Mouse (Mus musculus): ENCODE results near the gene Btnl1.

Btnl1 gene

DNA sequence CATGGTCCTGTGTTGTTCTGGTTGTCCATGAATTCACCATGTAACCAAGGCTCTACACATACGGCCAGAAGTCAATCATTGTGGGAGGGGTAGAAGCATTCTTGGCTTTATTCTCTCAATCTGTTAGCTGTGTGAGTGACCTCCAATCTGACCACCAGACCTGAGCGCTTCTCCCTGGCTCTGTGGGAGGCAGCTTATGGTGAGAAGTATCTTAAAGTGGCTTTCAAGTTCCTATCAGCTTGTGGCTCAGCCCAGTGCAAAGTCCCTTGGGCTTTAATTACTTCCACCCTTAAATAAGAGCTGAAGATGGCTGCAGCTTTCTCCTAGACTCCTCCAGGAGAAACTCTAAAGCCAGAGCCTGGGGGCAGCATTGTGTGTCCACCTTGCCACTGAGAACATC lies at the start of gene Btnl1:
Gene Btnl1 (plus strand): TSS at position 286 of the 400 bp plus-strand sequence.
- no peak for DNase-seq

DNA sequence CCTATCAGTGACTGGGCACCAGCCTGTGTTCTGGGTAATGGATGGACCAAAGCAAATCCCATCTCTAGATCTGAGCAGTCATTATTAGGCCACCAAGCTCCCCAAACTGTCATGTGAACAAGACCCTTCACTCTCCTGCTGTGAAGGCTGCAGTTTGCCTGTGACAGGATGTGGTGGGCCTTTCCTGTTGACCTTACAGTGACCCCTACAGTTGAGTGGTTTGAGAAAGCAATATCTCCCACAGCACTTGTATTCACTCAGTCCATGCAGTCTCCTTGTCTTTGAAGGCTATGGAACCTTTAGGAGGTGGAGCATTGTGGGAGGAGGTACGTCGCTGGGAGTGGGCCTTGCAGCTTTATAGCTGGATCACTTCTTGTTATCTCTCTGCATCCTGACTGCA lies 47.1 kb upstream of the Btnl1 start:
- no peak for DNase-seq

DNA sequence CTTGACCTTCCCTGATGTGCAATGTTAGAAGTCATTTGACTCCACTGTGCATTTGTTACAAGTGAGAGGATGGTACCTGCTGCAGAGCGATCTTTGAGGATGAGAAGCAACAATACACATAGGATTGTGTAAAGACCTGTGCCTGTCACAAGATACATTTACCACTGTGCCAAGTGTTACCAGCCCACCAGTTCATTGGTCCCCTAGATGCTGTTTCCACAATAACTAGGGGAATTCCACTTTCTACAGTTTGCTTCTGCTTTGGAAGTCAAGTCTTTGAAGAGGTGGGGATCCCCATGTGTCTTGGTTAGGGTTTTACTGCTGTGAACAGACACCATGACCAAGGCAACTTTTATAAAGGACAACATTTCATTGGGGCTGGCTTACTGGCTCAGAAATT lies 45.7 kb upstream of the Btnl1 start:
- DNase-seq, result no peak

DNA sequence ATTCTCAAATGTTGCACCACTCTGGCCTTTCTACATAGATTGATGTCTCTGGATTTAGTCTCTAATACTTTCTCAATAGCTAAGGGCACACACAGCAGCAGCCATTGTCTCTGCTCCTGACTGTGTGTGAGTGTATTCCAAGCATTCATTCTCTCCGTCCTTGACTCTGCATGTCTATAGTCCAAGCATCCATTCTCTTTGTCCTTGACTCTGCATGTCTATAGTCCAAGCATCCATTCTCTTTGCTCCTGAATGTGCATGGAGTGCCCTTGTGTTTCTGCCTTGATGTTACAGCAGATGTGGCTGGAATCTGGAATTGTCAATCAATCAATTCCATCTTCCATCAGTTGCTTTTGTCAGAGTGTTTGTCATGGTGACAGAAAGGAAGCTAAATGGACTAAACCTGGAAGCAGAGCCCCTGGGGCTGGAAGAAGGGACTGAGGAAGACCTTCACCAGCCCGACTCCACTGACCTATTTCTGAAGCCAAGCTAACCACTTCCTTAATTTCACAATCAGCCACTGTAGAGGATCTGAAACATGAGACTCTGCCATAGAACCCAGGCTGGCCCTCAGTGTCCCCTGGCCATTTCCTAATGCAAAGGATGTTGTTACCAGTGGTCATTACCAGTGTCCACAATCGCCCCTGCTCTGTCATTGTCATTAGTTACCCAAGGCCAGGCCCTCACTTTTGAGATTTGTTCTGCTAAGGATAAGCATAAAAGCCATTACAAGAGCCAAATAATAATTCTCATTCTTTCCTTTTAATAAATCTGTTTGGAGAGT lies 36.1 kb upstream of the Btnl1 start:
- DNase-seq, result no peak

DNA sequence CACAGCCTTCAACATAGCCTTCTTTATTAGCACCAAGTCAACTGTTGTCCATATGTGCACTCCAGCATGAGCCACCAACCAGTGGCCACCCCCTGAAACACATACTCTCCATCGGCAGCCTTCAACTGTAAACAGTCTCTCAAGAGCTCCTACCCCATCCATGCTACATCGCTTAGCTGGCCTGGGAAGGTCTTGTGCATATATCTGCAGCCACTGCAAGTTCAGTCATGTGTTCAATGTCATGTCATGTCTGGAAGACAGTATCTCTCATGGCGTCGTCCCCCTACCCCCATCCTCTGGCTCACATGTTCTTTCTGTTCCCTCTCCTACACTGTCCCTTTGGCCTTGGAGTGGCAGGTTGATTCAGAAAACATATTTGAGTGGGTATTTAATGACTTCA lies 32.0 kb upstream of the Btnl1 start:
- DNase-seq, result no peak

DNA sequence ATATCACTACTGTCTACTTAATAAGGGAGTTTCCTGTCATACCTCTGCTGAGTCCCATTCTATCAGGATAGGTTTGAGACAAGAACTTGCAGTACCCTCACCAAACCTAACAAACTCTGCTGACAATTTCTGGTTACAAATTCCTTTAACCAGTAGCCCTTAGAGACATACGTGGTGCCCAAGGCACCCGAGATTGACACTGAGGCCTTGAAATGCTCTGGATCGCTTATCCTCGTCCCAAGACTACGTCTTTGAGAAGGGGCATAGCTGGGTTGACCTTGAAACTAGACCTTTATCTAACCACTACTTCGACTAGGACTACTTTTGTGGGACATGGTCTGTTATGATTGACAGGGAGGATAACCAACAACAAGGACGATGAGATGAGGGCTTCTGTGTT lies 31.4 kb upstream of the Btnl1 start:
- no peak for DNase-seq

DNA sequence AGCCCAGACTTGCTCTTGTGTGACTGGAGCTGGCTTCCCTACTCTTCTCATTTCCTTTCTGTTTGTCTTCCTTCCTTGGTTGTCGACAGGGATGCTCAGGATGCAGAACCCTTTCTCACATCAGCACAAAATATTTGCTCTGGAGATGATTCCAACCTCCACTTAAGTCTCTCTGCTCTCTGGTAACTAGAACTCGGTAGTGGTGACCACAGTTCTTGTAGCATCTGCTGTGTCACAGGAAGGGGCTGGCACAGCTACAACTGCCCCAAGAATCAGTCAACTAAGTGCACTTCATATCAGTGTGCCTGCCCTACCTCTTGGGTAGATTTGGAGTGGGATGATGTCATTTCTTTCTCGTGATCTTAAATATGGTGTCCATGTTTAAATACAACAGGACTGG lies 30.9 kb upstream of the Btnl1 start:
- DNase-seq, result no peak

DNA sequence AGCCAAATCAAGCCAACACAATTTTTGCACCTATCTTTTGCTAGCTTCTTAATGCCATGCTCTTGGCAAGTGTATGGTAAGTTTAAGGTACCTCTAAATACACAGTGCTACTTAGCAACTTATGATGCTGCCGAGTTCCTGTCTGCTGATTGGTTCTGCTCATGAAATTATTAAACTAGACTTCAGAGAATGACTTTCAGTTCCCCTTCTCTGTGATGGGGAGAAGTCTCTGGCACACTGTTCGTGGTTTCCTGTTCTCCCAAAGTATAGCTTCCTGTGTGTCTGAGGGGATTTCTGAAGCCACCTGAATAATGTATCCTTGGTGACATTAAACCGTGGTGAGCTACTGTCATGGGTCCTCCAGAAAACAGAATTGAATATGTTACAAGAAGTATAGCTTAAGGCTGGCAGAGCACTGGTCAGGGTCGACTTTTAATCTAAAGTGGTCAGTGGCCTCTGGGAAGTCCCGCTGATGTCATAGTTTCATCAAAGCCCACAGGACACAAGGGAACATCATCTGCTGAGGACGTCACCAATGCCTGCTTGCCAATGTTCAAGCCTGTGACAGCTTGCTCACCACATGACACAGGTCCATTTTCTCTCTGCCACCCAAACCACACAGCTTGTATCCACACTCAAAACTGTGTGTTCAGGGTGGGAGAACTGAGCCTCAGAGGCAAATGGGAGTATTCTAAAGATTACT lies 29.2 kb upstream of the Btnl1 start:
- DNase-seq, result peak; percentile 20

DNA sequence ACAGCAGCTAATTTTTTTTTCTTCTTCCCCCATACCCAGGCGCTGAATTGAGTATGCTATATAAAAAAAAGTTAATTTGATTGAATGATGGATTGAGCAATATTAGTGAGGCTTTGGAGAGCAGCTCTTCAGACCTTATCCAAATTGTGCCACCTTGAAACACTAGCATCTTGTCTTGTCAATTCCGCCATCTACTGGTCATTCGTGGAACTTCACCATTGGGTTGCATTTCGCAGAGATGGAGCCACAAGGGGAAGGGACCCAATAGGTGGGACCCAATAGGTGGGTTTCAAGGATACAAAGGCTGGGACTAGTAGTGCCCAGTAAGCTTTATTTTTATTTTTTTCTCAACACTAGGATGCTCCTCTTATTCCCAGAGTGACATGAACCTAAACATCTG lies 27.5 kb upstream of the Btnl1 start:
- peak; percentile 50 for DNase-seq

DNA sequence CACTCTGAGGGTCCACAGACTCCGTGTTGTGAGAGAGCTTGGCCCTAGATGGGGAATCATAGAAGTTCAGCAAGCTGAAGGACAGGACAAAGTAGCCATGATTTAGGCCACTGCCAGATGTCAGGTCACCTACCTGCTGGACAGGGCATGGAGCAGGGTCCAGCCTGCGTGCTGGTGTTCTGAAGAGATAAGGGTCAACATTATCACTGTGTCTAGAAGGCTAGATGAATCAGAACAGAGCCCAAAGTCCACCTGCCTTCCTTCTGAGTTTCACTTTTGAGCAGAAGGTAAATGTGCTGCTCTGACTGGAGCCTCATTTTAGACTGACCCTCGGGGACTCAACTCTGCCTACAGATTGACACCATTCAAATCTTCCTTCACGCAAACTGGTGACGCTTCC lies 22.4 kb upstream of the Btnl1 start, which contains the start of gene Btnl2:
Gene Btnl2 (plus strand): TSS at position 284 of the 400 bp plus-strand sequence.
- no peak for DNase-seq

DNA sequence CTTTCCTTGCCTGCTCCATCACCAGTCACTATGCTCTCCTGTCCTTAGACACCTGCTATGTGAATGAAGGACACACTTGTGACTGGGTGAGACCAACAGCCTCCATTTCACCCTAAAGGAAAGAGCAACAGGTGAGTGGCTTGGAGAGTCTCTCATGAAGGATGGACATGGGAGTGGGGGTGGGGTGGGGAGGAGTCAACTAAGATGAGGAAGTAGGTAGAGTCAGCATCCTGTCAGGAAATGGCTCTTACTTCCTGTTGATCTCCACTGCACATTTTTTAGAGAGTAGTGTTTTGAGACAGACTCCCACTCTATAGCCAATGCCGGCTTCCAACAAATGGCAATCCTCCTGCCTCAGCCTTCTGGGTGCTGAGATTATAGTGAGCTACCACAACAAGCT lies 22.0 kb upstream of the Btnl1 start:
- no peak for DNase-seq

DNA sequence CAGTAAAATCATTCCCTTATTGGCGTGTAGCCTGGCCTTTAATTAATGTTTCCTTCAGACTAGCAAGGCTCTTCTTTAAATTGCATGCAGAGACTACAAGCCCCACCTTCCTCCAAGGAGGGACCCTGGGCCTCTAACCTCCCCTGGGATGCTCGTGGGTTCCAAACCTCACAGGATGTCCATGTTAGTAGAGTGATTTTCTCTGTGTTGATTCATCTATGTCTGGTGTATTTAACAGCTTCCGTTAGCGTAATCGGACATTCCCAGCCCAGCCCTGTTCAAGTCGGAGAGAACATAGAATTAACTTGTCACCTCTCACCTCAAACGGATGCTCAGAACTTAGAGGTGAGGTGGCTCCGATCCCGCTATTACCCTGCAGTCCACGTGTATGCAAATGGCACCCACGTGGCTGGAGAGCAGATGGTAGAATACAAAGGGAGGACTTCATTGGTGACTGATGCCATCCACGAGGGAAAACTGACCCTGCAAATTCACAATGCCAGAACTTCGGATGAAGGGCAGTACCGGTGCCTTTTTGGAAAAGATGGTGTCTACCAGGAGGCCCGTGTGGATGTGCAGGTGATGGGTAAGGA lies 13.9 kb upstream of the Btnl1 start:
- DNase-seq, result no peak

DNA sequence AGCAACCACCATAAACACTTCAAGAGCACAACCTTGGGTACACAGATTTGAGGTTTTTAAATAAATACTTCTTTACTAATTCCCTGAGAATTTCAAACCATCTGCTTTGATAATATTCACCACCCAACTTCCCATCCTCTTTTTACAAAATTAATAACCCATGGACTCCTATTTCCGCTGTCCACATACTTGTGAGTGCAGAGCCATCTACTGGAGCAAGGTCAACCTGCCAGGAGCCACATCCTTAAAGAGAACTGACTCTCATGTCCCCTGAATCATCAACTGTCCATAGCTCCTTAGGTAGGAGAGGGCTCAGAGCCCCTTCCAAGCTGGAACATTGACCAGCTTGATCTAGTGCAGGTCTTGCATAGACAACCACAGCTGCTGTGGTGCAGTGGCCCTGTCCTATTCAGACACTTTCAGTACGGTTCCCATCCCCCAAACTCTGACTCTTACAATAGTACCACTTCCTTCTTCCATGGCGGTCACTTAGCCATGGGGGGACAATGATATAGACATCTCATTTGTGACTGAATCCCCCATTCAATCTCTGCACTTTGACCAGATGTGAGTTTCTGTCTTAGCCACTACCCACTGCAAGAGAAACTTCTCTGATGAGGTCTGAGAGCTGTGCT lies 13.1 kb upstream of the Btnl1 start:
- no peak for DNase-seq

DNA sequence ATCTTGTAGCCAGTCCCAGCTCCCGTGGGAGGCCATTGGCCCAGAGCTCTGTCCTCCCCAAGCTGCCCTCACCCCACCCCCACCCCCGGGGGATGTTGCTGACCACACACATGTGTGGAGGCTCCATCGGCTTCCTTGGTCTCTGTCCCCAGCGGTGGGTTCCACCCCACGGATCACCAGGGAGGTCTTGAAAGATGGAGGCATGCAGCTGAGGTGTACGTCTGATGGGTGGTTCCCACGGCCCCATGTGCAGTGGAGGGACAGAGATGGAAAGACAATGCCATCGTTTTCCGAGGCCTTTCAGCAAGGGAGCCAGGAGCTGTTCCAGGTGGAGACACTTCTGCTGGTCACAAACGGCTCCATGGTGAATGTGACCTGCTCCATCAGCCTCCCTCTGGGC lies 11.9 kb upstream of the Btnl1 start:
- DNase-seq, result no peak

DNA sequence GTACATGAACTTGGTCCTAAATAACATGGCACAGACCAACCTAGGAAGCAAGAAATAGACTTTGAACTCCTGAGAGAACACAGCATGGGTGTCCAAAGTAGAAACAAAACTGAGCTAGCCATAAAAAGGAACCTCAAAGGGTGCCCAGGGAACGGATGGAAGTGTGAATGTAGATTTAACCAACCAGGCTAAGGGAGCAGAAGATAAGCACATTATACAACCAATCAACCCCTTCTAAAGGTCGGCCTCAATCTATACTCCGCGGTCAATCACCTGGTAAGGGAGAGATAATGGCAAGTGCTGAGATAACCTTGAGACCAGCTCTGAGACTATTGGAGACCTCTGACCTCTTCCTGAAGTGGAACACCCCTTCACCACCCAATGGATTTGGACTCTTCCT lies 6.4 kb upstream of the Btnl1 start:
- DNase-seq, result no peak

DNA sequence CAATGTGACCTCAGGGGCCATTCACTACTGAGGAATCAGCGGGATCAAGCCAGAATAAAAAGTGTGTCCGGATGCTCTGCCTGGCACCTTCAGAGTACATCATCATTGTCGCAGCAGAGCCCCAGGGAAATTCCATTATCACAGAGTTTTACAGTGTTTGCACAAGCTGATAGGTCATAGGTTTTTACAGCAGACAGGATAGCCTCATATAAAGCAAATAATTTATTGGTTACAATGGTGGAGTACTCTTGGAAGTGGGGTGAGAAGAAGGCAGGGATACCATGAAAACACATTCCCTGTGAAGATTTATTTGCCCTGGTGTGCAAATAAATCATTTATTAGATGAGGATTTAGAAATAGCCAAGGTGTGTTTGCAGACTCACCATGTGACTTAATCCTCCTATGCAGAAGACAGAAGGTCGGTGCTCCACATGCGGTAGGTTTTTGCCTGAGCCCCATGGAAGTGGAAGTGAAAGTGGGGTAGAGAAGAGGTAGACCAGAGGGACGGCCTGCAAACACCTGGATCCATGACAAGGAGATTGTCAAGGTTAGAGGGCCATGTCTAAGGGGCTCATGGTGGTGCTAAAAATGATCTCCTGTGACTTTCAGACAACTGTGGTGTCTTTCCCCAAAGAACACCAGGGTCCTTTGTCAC lies 3.8 kb upstream of the Btnl1 start:
- DNase-seq, result no peak

DNA sequence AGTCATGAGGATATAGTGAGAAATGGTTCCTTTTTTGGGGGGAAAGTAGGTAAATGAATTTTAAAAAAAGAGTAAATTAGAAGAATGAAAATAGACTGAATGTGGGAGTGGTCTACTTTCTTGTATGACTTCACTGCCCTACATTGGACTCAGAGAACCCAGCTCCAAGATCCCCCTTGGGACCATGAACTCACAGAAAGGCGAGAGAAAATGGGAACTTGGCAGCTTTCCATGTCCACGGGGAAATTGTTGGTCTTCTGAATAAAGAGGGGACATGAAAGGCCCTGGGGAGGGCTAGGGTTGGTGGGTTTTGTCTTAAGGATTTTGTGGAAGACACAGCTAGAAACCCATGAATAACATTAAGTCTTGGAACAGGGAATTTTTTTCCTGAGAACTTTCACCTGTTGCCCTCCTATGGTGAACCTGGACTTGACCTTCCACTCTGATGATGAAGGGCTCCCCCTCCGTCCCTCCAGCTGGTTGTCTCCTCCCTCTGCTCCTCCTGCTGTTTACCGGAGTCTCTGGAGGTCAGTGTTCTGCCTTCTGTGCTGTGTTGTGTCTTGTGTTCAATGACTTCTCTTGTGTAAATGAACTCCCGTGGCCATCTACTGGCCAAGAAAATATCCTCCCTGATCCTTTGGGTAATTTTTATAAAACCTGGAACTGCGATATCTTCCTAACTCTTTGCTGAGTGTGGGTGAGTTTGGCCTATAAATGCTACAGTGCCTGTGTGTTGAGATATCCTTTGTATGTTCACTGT lies 698 bp downstream of the Btnl1 start:
- DNase-seq, result no peak

DNA sequence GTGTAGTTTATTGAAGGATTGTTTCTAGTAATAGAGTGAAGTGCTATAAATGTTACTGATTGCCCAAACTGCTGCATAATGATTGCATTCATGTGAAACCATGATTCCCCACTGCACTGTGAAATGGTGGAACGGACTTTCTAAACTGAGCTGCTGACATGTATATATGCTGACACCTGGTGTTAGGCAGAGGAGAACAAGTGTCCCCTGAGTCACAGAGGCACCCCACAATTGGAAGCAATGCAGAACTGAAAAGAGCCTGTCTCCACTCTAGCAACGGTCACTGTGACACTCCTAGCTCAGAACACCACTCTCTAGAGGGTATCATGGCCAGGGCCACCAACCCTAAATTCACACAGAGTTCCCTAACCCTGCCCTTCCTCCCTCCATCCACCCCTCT lies 1.8 kb downstream of the Btnl1 start:
- no peak for DNase-seq

DNA sequence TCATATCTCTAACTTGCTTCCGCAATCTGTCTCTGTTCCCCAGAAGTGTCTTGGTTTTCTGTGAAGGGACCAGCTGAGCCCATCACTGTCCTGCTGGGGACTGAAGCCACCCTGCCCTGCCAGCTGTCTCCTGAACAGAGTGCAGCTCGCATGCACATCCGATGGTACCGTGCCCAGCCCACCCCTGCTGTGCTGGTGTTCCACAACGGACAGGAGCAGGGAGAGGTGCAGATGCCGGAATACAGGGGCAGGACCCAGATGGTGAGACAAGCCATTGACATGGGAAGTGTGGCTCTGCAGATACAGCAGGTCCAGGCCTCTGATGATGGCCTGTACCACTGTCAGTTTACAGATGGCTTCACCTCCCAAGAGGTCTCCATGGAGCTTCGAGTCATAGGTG lies 2.5 kb downstream of the Btnl1 start:
- no peak for DNase-seq

DNA sequence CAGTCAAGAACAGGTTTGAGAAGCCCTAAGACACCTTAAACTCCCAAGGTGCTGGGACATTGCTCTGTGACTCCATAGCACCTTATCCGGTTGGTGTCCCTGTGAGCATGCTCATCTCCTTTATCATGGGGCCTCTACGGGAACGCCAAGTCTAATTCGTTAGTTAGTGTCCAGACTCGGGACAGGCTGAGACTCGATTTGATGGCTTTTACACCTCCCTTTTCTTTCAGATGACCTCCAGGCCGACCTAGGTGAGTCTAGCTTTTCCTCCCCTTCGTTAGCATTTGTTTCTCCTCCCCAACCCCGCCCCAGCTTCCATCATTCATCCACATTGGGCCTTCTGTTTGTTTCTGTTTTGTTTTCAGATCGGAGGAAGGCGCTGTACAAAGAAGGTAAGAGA lies 4.9 kb downstream of the Btnl1 start:
- DNase-seq, result no peak

DNA sequence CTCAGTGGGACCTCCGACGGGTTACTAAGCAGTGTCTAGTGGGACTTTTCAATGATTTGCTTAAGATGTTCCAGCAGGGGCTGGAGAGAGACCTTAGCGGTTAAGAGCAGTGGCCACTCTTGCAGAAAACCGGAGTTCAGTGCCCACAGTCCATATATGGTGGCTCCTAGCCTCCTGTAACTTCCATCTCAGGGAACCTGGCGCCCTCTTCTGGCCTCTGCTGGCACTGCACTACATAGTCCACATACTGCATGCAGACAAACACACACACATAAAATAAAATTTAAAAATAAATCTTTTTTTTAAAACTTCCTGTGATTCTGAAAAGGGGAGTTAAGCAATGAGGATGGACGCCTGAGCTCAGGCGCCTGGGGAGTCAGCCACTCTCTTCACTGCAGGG lies 6.3 kb downstream of the Btnl1 start:
- no peak for DNase-seq

DNA sequence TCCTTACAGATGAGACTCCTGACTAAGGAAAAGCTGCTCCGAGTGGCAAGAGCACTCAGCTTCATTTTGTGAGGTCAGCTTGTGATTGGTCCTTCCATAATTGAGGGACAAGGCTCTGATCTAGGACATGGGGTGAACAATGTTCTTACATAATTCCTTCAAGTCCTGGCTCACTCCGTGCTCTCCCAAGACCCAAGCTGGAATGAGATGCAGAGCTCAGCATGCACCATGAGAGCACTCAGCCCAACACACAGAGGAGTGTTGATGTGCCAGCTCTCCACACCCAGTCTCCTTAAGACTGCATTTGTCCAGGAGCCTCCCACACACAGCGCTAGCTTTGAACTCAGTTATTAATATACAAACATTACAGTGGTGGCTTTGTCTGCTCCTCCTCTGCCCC lies 7.8 kb downstream of the Btnl1 start:
- no peak for DNase-seq
